Mouse (Mus musculus) left cerebral cortex, adult 9 months (tissue): Measurements from ENCODE around the gene Rfx2.

Experiments used
- DNase-seq, 2 experiments: peaks; one replicate each; pipeline ENCODE4 v3.0.0; 2022; ENCODE audit warnings: low spot score in 2 of 2

Rfx2 gene

DNA sequence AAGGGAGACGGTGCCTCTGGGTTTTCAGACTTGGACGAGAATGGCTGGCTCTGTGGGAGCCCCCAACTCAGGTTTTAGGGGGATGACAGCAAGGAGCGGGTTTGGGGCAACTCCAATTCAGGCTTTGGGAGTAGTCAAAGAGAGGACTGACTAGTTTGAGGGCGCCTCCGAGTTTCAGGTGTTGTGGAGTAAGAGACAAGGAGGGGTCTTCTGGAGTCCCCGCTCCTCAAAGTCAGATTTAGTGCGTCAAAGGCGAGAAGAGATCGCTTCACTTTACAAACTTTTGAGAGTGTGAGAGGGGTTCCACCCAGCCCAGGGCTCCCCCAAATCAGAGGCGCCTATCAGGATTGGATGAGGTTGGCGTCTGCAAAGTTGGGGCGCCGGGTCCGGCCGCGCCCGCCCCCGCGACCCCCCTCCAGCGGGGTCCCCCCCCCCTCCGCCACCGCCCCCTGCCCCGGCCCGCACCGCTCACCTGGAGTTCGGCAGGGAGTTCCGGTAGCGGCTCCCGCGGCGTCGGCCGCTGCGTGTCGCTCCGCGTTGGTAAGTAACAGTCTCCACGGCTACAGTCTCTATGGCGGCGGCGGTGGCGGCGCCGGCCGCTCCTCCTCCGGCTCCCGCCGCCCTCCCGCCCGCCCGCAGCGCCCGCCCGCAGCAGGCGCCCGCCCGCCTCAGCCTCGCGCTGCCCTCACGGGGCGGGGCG lies at the start of gene Rfx2:
TSS of gene Rfx2 (minus strand) at position 603 of the 700 bp plus-strand sequence.
- DNase-seq: peak in 1 of 2 experiments; percentile 14

DNA sequence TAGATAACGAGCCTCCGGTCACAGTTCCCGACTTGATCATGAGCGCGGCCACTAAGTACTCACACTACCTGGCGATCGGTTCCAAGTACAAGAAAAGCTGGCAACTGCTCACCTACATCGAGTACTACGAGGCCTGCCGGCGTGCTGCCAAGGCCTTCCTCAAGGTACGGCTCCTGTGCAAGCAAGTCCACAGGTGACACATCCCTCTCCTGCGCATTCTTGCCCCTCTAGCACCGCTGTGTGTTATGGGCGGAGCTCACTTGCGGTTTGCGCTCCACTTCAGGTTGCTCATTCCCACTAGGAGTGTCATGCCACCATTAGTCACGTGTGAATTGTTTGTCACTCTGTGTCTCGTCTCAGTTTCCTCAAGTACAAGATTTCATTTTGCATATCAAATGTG lies 46.6 kb upstream of the Rfx2 start:
- no peak for DNase-seq

DNA sequence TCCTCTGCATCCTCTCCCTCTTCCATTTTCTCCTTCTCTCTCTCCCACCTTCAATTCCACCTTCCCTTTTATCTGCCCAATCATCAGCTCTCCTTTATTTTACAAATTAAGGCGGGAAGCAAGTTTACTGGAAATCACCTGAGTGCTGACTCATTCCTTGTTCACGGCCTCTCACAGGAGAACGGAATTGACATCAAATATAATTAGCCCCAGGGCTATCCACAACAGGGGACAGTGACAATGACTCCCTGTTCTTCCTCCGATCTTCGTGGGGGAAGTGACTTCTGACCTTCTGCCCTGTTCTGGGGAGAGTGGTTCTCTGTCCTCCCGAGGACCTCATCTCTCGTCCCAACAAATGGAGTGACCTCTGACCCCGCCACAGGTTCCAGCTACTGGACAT lies 46.2 kb upstream of the Rfx2 start:
- no peak for DNase-seq

DNA sequence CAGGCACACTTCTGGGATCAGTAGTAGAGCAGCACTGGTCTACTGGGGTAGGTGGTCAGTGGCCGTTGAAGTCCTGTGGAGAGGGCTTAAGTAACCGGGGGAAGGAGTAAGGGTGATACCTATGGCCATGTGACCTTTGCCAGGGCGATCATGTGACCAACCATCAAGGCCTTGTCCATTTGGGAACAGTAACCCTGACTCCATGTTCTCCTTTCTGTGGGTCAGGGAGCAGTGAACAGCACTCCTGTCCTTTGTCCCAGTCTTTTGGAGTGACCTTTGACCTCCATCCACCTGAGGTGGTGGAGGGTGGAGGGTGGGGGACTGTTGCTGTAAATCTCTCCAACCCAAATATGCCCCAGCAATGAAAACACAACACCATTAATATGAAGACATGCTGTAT lies 45.7 kb upstream of the Rfx2 start:
- DNase-seq: no peak

DNA sequence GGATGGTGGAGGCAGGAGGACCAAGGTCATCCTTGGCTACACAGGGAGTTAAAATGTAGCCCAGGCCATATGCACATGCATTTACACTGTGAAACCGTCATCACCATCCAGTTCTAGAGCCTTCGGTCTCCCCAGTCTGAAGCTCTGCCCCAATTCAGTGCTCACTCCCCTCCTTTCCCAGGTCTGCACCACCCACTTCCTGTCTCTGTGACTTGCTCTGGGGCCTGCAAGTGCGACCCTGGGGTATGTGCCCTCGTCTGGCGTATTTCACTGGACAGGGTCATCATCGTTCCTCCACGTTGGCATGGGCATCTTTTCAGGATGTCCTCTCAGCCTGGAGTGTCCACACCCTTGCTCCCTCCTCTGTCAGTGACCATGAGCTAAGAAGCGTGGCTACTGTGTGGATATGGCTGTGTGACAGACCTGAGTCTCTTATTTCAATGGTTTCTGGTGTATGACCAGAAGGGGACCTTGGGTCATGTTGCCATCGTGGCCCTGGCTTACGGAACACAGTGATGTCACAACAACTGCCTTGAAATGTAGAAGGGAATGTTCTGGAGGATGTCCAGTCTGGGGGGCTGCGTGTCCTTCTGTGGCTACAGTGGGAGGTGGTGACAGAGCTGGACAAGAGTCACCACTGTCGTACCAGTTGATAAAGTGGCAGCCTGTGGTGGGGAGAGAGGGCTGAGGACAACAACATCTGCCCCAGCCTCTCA lies 44.3 kb upstream of the Rfx2 start, which contains the start of gene 1700061G19Rik:
TSS of gene 1700061G19Rik (plus strand) at position 542 of the 716 bp plus-strand sequence.
- no peak for DNase-seq

DNA sequence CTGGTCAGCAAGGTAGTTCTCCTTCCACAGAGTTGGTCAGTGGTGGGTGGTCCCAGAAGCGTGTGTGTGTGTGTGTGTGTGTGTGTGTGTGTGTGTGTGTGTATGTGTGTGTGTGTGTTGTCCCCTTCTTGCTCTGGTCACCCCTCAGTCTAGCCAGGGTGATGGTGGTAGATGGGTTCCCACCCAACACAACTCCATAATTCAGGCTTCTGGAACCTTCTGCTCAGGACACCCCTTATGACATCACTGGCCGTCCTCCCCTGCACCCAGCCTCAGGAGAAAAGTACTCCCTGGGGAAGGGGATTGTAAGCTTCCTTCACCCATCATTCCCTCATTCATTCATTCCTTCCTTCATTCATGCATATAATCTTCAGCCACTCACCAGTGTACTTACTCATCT lies 43.4 kb upstream of the Rfx2 start, which contains the start of gene Acsbg2:
TSS of gene Acsbg2 (minus strand) at position 211 of the 400 bp plus-strand sequence.
- no peak for DNase-seq

DNA sequence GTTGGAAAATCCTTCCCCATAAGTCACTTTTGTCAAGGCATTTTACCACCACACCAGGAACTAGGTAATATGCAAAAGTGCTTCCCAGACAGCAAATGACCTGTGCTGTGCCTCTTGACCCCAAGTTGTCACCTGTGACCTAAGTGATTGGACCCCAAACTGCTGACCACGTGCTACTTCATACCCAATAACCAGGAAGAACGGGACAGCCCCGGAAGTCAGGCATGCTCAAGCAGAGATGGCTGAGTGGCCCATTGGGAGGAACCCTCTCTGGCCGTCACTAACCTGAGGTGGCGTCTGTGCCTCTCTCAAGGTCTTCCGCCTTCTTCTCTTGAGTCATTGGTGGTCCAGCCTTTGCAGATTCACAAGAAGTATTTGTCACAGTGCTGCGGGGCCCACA lies 41.7 kb upstream of the Rfx2 start:
- DNase-seq: no peak

DNA sequence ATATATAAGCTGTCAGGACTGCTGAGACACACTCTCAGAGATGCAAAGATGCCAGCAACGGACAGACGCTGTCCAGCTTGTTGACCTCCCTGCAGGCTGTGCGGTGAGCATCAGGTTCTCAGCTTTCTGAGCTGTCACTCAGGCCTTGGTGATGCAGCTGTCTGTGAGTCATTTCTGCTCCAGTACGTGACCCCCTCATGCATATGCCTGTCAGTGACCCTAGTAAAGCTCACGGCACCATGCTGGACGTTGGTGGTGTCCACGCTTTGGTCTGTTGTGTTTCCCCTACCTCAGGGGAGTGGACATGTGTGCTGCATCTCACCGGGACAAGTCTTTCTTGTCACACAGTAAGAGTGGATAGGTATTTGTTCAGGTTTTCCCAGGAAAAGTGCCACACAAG lies 41.0 kb upstream of the Rfx2 start:
- DNase-seq: no peak

DNA sequence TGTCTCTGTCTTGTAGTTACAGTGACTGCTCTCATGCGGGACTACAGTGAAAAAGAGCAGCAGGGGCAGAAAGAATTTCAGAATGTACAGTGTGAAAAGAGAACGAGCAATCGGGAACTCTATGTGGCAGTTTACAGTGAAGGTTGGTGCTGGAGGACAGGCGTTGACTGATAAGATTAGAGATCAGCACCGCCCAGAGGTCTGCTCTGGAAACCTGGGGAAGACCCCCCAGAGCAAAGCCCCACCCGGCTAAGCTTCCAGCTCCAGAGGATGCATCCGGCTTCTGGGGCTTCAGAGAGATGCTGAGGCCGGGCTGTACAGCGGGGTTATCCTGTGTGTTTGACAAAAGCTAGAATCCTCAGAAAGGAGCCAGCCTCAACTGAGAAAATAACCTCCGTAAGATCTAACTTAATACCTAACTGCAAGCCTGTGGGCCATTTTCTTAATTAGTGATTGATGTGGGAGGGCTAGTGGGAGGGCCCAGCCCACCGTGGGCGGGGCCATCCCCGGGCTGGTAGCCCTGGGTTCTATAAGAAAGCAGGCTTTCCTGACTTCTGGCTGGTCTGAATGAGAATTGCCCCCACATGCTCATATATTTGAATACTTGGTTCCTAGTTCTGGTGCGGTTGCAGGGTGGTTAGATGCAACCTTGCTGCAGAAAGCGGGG lies 39.6 kb upstream of the Rfx2 start:
- DNase-seq: no peak

DNA sequence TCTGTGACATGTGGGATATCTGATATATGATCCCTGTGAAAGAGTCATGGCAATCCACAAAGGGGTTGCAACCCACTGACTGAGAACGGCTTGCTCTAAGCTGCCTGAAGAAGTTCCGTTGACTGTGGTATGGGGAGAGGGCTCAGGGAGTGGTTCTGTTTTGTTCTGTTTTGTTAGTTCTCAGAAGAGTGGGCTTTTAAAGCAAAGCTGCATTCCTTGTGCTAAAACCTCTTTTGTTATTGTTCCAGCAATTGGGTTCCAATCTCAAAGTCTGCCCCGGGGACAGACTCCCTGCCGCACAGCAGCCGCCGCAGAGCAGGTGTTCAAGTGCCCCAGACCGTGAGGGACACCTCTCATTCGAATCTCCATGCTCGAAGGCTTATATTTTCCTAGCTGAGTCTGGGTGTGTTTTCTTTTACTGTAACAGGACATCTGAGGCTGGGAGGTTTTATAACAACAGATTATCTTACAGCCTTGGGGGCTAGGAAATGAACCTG lies 38.7 kb upstream of the Rfx2 start:
- no peak for DNase-seq

DNA sequence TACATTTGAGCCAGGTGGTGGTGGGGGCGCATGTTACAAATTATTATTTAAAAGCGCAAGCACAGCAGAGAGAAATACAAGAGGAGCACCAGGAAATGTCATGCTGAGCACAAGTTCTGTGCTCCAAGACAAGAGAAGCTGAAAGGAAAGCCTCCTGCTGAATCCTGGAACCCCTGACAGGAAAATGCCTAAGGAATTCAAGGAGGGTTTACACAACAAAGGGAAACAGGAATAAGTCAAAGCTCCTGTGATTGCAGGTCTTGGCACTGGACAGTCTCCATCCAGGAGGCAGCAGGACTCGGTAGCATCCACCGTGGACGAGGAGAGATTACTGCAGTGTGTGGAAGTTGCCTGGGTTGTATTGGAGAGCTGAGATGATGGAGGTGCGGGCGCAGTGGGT lies 35.3 kb upstream of the Rfx2 start:
- no peak for DNase-seq

DNA sequence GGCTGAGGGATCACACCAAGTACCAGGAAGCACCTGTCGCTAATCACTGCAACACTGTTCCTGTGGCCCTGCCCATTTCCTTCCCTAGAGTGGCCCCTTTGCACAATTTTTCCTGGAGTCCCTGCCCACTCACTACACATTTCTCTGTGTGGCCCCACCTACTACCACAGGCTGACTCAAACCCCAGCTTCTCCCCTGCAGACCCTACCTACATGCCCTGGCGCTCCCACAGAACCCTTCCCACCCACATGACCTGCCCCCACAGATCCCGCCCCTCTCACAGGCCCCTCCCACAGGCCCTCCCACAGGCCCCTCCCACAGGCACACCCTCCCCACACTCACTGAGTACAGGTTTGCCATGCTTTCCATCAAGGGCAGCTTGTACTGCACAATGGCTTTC lies 30.4 kb upstream of the Rfx2 start:
- no peak for DNase-seq

DNA sequence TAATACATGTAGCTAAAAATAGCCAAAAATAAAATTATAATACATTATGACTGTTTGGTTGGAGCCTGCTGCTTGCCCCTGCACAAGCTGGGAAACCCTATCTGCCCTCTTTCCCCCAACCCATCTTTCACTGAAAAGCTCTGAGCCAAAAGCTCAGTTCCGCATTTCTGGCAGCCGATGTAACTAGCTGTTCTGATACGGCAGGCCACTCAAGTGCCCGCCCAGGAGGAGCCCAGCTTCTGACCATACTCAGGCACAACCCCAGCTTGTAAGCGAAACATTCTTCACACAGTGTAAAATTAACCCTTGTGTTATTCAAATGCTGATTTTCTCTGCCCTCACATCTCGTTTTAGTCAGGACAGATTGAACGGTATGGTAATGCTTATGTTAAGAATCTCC lies 28.1 kb upstream of the Rfx2 start:
- DNase-seq: no peak

DNA sequence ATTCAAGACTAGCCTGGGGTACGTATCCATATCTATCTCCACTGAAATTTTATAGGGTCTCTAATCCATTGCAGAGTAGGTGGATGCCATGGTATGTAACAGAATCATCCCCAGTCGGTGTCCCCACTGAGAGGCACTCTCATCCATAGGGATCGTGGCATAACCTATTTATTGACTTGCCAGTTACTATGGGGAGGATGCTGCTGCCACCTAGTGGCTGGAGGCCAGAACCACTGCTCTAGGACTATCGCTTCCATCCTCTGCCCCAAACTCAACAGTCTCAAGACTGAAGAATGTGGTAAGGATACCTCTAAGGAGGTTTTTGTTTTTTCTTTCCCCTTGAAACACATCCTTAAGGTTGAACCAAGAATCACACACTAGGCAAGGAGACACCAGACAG lies 27.4 kb upstream of the Rfx2 start:
- DNase-seq: peak in 1 of 2 experiments; percentile 42

DNA sequence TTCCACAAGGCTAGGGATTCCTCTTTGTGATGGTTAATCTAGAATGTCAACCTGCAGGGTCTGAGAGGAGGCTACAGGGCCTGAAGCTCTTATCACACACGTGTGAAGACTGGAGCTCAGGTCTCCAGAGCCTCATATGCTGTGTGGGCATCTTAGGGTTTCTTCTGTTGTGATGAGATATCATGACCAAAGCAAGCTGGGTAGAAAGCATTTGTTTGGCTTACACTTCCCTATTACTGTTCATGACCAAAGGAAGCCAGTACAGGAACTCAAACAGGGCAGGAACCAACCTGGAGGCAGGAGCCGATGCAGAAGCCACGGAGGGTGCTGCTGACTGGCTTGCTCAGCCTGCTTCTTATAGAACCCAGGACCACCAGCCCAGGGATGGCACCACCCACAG lies 24.6 kb upstream of the Rfx2 start:
- no peak for DNase-seq

DNA sequence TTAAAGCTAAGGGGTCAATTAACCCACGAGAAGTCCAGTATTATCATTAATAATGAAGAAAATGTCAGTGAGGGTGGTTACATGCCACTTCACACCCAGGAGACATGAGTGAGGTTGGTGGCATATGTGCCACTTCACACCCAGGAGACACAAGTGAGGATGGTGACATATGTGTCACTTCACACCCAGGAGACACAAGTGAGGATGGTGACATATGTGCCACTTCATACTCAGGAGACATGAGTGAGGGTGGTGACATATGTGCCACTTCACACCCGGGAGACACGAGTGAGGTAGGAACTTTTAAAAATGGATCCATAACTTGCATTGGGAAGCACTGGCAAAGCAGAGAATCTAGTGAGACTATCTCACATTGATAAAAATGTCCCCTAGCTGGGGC lies 20.4 kb upstream of the Rfx2 start:
- DNase-seq: no peak

DNA sequence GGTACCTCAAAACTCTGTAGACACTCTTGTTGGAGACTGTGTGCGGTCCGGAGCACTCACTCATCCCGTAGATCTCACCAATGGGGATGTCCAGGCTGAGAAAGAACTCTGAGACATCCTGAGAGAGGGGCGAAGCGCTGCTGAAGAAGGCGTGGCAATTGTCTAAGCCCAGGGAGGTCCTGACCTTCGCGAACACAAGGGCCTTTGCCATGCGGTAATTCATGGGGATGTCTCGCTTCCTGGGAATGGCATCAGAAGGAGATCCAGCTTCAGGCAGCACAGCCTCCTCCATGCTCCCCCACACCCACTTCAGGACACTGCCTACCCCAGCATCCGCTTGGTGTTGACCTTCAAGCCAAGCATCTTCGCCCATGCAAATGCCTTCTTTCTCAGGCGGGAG lies 18.9 kb upstream of the Rfx2 start:
- DNase-seq: no peak

DNA sequence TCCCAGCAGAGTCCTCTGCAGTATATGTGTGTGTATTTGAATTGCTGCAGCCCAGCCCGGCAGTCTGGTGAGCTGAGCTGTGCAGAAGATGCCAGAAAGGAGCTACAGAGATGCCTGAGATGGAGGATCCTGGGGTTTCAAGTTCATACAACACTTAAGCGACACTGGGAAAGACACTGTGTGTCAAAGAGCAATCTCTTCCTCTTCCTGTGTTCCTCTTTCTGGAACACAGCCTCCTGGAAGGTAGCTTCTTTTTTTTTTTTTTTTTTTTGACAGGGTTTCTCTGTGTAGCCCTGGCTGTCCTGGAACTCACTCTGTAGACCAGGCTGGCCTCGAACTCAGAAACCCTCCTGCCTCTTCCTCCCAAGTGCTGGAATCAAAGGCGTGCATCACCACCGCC lies 18.0 kb upstream of the Rfx2 start:
- DNase-seq: no peak

DNA sequence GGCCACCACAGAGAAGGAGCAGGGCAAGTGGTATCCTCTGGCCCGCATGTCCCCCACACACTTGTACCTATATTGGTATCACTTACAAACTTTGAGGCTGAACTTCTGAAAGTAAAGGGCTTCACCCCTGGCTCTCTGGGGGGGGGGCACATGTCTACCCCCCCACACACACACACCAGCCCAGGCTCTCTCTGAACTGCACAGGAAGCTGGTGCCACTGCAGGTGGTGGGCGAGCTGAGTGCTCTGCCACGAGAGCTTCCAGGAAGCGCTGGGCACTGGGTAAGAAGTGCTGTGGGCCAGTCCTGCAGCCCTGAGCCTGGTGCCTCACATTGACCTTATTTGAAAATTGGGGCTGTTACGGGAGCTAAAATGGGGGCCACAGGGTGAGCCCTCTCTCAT lies 12.9 kb upstream of the Rfx2 start:
- DNase-seq: no peak

DNA sequence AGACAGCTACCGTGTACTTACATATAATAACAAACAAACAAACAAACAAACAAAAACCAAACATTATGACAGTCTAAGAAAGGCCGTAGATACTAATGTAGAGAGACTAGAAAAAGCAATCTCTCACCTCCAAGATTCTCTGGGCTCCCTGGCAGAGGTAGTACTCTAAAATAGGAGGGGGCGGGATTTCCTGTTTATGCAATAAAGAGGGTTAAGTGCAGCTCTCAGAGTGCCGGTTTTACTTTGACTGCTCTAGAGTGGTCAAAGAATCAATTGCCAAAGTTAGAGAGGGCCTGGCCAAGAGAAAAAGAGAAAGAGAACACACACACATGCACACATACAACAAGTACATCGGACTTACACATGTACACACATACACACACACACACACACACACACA lies 11.4 kb upstream of the Rfx2 start:
- no peak for DNase-seq

DNA sequence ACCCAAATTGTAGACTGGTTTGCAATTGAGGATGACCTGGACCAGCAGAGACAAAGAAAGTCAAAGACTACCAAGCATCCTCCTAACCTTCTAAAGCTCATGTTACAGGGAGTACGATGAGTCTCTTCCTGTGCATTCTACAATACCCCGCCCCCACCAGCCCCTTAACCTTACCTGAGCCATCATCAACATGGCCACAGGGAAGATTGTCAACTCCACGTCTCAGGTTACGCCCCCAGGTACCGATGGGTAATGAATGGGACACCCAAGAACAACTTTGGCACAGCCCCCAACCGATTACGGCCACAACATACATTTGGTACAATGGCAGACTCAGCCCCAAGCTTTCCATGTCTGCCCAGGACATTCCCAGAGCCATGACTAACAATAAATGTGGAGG lies 9.7 kb upstream of the Rfx2 start:
- no peak for DNase-seq

DNA sequence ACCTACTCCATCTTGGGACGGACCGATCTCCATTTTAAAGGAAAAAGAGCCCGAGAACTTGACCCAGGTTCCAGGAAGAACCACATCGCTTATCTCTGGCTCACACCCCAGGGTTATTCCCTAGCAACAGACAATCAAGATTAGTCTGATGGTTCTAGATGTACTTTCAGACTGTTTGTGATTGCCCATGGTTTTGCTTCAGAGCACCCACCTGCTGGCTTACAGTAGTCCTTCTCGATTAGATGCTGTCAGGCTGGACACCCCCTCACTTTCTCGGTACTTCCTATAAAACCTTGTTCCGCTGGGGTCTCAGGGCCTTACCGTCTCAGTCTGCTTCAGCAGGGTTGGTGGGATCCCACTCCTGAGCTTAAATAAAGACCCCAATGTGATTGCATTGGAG lies 5.5 kb upstream of the Rfx2 start:
- no peak for DNase-seq

DNA sequence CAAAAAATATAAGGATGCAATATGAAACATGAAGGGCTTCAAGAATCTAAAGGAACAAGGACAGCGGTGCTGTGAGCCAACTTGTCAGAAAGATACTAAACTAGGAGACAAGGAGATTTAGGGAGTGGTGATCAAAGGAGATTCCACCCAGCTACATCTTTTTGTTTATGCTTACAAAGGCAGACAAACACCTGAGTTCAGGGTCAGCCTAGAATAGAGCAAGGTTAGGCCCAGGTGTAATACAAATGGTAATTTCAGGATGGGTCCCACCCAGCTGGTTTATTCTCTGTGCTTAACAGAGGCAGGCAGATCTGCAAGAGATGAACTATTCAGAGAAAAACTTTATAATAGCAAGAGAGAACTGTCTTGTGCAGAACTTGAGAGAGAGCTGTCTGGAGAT lies 2.6 kb upstream of the Rfx2 start:
- DNase-seq: no peak
